In the genomic region with DNA sequence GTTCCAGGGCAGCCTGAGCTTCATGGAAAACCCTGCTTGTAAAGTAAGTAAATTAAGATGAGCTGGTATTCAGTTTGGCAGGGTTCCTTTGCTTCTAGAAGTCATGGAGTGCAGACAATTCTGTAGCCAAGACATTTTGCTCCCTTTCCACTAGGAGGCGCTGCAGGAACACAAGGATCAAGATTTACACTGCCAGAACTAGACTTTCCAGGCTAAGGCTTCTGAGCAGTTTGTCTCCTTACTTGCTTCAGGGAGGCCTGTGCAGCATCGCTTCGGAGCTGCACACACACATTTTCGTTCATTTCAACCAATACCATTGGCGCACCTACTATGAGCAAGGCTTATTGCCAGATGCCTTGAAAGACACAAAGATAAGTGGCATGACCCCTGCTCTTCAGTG, we compare ENCODE assay signal across 8 mouse cellular contexts.
A peak's percentile ranks its signal among the peaks of the same experiment; 100 is the strongest.
DNase-seq lines count a peak whose midpoint lies in the region; ATAC-seq and TF ChIP-seq lines count a peak whose summit lies in the region.

No protein-coding gene starts in this region.

- no peaks in the 10 kb centered on the region for H3K9me3 ChIP-seq in intestine, postnatal 0 days (ENCODE audit: control insufficient read depth)
- H3K9me3 ChIP-seq in intestine, embryonic 16.5 days (ENCODE audit: control insufficient read depth, low read length) = no peaks in the 10 kb centered on the region
- H3K9me3 ChIP-seq in hindbrain, embryonic 13.5 days = no peaks in the 10 kb centered on the region
- no peaks in the 10 kb centered on the region for H3K9me3 ChIP-seq in neural tube, embryonic 14.5 days (ENCODE audit: control insufficient read depth, low read length)

- no peaks in the 10 kb centered on the region for H3K4me1 ChIP-seq in intestine, postnatal 0 days (replicated peaks; ENCODE audit: control insufficient read depth, insufficient read depth, low read length)
- no peaks in the 10 kb centered on the region for H3K4me1 ChIP-seq in intestine, embryonic 16.5 days (ENCODE audit: control insufficient read depth, insufficient read depth, low read length)
- H3K4me1 ChIP-seq in hindbrain, embryonic 13.5 days (replicated peaks) = no peaks in the 10 kb centered on the region
- no peaks in the 10 kb centered on the region for H3K4me1 ChIP-seq in neural tube, embryonic 14.5 days (ENCODE audit: control insufficient read depth, insufficient read depth, low read length)

- no peak for ATAC-seq in intestine, postnatal 0 days
- no peak for ATAC-seq in intestine, embryonic 16.5 days
- 0 out of 2 replicates have a peak, but pooled peaks have one; percentile 36 for ATAC-seq in hindbrain, embryonic 13.5 days (ENCODE audit: low FRiP score)
- peak; percentile 63; the same call in 1 of the 2 replicates for ATAC-seq in neural tube, embryonic 14.5 days (ENCODE audit: low read depth)

- no peak overlapping the region for H3K4me2 ChIP-seq in intestine, postnatal 0 days (replicated peaks; ENCODE audit: low read depth)
- no peak overlapping the region for H3K4me2 ChIP-seq in intestine, embryonic 16.5 days (ENCODE audit: low read depth, low read length)
- no peak overlapping the region for H3K4me2 ChIP-seq in hindbrain, embryonic 13.5 days
- H3K4me2 ChIP-seq in neural tube, embryonic 14.5 days (ENCODE audit: low read depth, low read length) = no peak overlapping the region

- H3K27me3 ChIP-seq in intestine, postnatal 0 days (replicated peaks; ENCODE audit: control insufficient read depth, insufficient read depth, low read length) = no peaks in the 10 kb centered on the region
- no peaks in the 10 kb centered on the region for H3K27me3 ChIP-seq in intestine, embryonic 16.5 days (replicated peaks; ENCODE audit: control insufficient read depth, insufficient read depth, low read length)
- H3K27me3 ChIP-seq in hindbrain, embryonic 13.5 days = no peaks in the 10 kb centered on the region
- H3K27me3 ChIP-seq in neural tube, embryonic 14.5 days (ENCODE audit: control insufficient read depth, insufficient read depth, low read length) = no peaks in the 10 kb centered on the region

- H3K27ac ChIP-seq in intestine, postnatal 0 days (ENCODE audit: low read depth, low read length) = no peak overlapping the region
- no peak overlapping the region for H3K27ac ChIP-seq in intestine, embryonic 16.5 days (ENCODE audit: low read length)
- H3K27ac ChIP-seq in hindbrain, embryonic 13.5 days = no peak overlapping the region
- no peak overlapping the region for H3K27ac ChIP-seq in neural tube, embryonic 14.5 days (ENCODE audit: low read depth, low read length)

- peak; percentile 82 for TF ChIP-seq CTCF in intestine, postnatal 0 days (IDR thresholded peaks at IDR 0.05; ENCODE audit: low read depth)

- no peak overlapping the region for H3K9ac ChIP-seq in intestine, postnatal 0 days (ENCODE audit: low read depth, low read length)
- H3K9ac ChIP-seq in intestine, embryonic 16.5 days (ENCODE audit: low read depth, low read length) = no peak overlapping the region
- H3K9ac ChIP-seq in hindbrain, embryonic 13.5 days = no peak overlapping the region
- H3K9ac ChIP-seq in neural tube, embryonic 14.5 days (replicated peaks; ENCODE audit: low read depth, low read length) = no peak overlapping the region

- H3K36me3 ChIP-seq in intestine, postnatal 0 days (ENCODE audit: control insufficient read depth, insufficient read depth) = no peaks in the 10 kb centered on the region
- H3K36me3 ChIP-seq in intestine, embryonic 16.5 days (ENCODE audit: control insufficient read depth, insufficient read depth, low read length) = no peaks in the 10 kb centered on the region
- H3K36me3 ChIP-seq in hindbrain, embryonic 13.5 days = no peaks in the 10 kb centered on the region
- H3K36me3 ChIP-seq in neural tube, embryonic 14.5 days (ENCODE audit: control insufficient read depth, insufficient read depth, low read length) = no peaks in the 10 kb centered on the region

- H3K4me3 ChIP-seq in intestine, postnatal 0 days (ENCODE audit: low read depth, low read length) = no peak overlapping the region
- H3K4me3 ChIP-seq in intestine, embryonic 16.5 days (ENCODE audit: low read length) = no peak overlapping the region
- H3K4me3 ChIP-seq in hindbrain, embryonic 13.5 days = no peak overlapping the region
- H3K4me3 ChIP-seq in neural tube, embryonic 14.5 days (ENCODE audit: low read depth, low read length) = no peak overlapping the region

- 36% methylated on average over 5 of the region's 5 CpGs for WGBS in intestine, postnatal 0 days
- 41% methylated on average over 5 of the region's 5 CpGs for WGBS in intestine, embryonic 16.5 days
- 40% methylated on average over 5 of the region's 5 CpGs for WGBS in hindbrain, embryonic 13.5 days
- WGBS in neural tube, embryonic 14.5 days = 45% methylated on average over 5 of the region's 5 CpGs

- intact Hi-C loops in left cerebral cortex, postnatal 25 days (cut with DNase I) = loop anchor here (10.0 kb wide), 1 partner anchor 581 kb away; no protein-coding TSS in a partner anchor

- peak; percentile 23 to 42 for DNase-seq in adrenal gland, adult 18-20 months (ENCODE audit: low spot score in 2 of 2)
- peak; percentile 80 for DNase-seq in embryo, embryonic 10 days (ENCODE audit: low spot score)
- DNase-seq in left cerebral cortex, postnatal 25 days (ENCODE audit: low spot score in 2 of 2) = peak; percentile 26 to 67
- DNase-seq in T-cell, adult 2 months (ENCODE audit: low spot score) = no peak

Comparison
In these comparisons a context has a peak if more than half of its experiments do, and no peak if none do; other contexts are left out.
1. ATAC-seq: peak in hindbrain, embryonic 13.5 days (single experiment) and neural tube, embryonic 14.5 days (single experiment); none in intestine, postnatal 0 days (single experiment) and intestine, embryonic 16.5 days (single experiment).